Mouse (Mus musculus) liver, embryonic 16.5 days (tissue): ENCODE data around the gene Fabp3. TPM values are rescaled to one million over a fixed set of nuclear protein-coding genes. Genes with fewer than 3 reads are reported as not detected.

ENCODE experiments used
- ATAC-seq: fragments of 200-750 bp; cut with Nextera tagmentation; 2 replicates; pipeline ENCODE4 v1.8.0; 2017; ENCODE audit warnings: low read depth, mild to moderate bottlenecking, moderate number of reproducible peaks, moderate library complexity
- H3K27ac ChIP-seq: fragments of 300-500 bp; sonication (generic); 2 replicates; pipeline ENCODE4 v1.5.1; 2014; ENCODE audit warnings: mild to moderate bottlenecking, low read length
- H3K27me3 ChIP-seq: fragments of 300-500 bp; sonication (generic); 2 replicates; pipeline ENCODE4 v1.6.1; 2014; ENCODE audit warnings: low read depth, low read length, mixed read lengths; ENCODE audit not compliant: control insufficient read depth, insufficient read depth
- H3K36me3 ChIP-seq: fragments of 300-500 bp; sonication (generic); 2 replicates; pipeline ENCODE4 v1.6.1; 2014; ENCODE audit warnings: mild to moderate bottlenecking; ENCODE audit not compliant: control insufficient read depth, insufficient read depth
- H3K4me1 ChIP-seq: fragments of 300-500 bp; sonication (generic); 2 replicates; pipeline ENCODE4 v1.6.1; 2014; ENCODE audit warnings: low read depth, low read length, mixed read lengths; ENCODE audit not compliant: control insufficient read depth
- H3K4me2 ChIP-seq: fragments of 300-500 bp; sonication (generic); 2 replicates; pipeline ENCODE4 v1.6.1; 2014; ENCODE audit warnings: low read depth, low read length, mixed read lengths
- H3K4me3 ChIP-seq: fragments of 300-500 bp; sonication (generic); 2 replicates; pipeline ENCODE4 v1.5.1; 2014; ENCODE audit warnings: low read depth, mild to moderate bottlenecking, low read length
- H3K9ac ChIP-seq: fragments of 300-500 bp; sonication (generic); 2 replicates; pipeline ENCODE4 v1.6.1; 2014; ENCODE audit warnings: low read depth, low read length
- H3K9me3 ChIP-seq: fragments of 300-500 bp; sonication (generic); replicated peaks from 2 replicates; pipeline ENCODE4 v1.6.1; 2016; ENCODE audit warnings: low read length; ENCODE audit not compliant: control insufficient read depth
- WGBS: fragments of 180-500 bp; shearing (Covaris S2); extraction: QIAGEN DNeasy Blood & Tissue Kit; methylation state at CpG from one replicate; pipeline ENCODE4 v1.1.7; 2014; ENCODE audit not compliant: insufficient replicate concordance; 5-methylcytosine and 5-hydroxymethylcytosine counted together
- polyA plus RNA-seq: library from polyadenylated mRNA; unstranded; fragments of >200 nt; fragmentation: Nextera tagmentation; extraction: Ambion mirVana; gene quantifications from 2 replicates; pipeline ENCODE4 v1.2.1, GENCODE M21; 2015

Gene Fabp3
- polyA plus RNA-seq, 1 experiment from 2014 or later: 5.4 TPM

GRCm38 (mm10) chr4:130313552-130313951, 5.2 kb downstream of the Fabp3 start:
- 76% methylated on average over 4 of the region's 4 CpGs for WGBS
- Histone ChIP-seq H3K27me3 (peaks cover 32% of the 10 kb centered on the region), H3K9ac (no peak overlapping the region), H3K4me2 (no peak overlapping the region), H3K9me3 (no peaks in the 10 kb centered on the region), H3K27ac (no peak overlapping the region), H3K4me3 (no peak overlapping the region), H3K36me3 (no peaks in the 10 kb centered on the region), H3K4me1 (no peaks in the 10 kb centered on the region; the same call in 1 of the 2 replicates)
- ATAC-seq: no peak

GRCm38 (mm10) chr4:130315771-130316527, 7.6 kb downstream of the Fabp3 start:
- no peak overlapping the region for H3K9ac ChIP-seq
- no peak overlapping the region for H3K27ac ChIP-seq
- H3K4me2 ChIP-seq: no peak overlapping the region
- no peaks in the 10 kb centered on the region for H3K9me3 ChIP-seq
- no peak overlapping the region for H3K4me3 ChIP-seq
- no peaks in the 10 kb centered on the region for H3K36me3 ChIP-seq
- H3K4me1 ChIP-seq: no peaks in the 10 kb centered on the region; the same call in 1 of the 2 replicates
- 69% methylated on average over 13 of the region's 13 CpGs for WGBS
- ATAC-seq: no peak
- peaks cover 9% of the 10 kb centered on the region; the same call in 1 of the 2 replicates for H3K27me3 ChIP-seq

- Histone ChIP-seq H3K9ac (no peak overlapping the region), H3K36me3 (no peaks in the 10 kb centered on the region), H3K4me3 (no peak overlapping the region), H3K27ac (no peak overlapping the region), H3K27me3 (peaks cover 3% of the 10 kb centered on the region; the same call in 1 of the 2 replicates), H3K9me3 (no peaks in the 10 kb centered on the region), H3K4me1 (no peaks in the 10 kb centered on the region; the same call in 1 of the 2 replicates), H3K4me2 (no peak overlapping the region)
- ATAC-seq: no peak
- WGBS: 69% methylated on average over 10 of the region's 10 CpGs
These were observed 8.3 kb downstream of the Fabp3 start for GRCm38 (mm10) chr4:130316691-130317090.

- WGBS: 68% methylated on average over 3 of the region's 3 CpGs
- Histone ChIP-seq H3K4me2 (no peak overlapping the region), H3K4me1 (no peaks in the 10 kb centered on the region; the same call in 1 of the 2 replicates), H3K27ac (no peak overlapping the region), H3K27me3 (no peaks in the 10 kb centered on the region), H3K9me3 (no peaks in the 10 kb centered on the region), H3K9ac (no peak overlapping the region), H3K36me3 (no peaks in the 10 kb centered on the region), H3K4me3 (no peak overlapping the region)
- ATAC-seq: no peak
These were observed 9.7 kb downstream of the Fabp3 start for GRCm38 (mm10) chr4:130318122-130318521.

GRCm38 (mm10) chr4:130319564-130319963, 11.2 kb downstream of the Fabp3 start:
- 81% methylated on average over 7 of the region's 7 CpGs for WGBS
- ATAC-seq: no peak
- no peaks in the 10 kb centered on the region; the same call in 1 of the 2 replicates for H3K4me1 ChIP-seq
- no peaks in the 10 kb centered on the region for H3K36me3 ChIP-seq
- no peak overlapping the region for H3K9ac ChIP-seq
- no peak overlapping the region for H3K4me3 ChIP-seq
- no peak overlapping the region for H3K4me2 ChIP-seq
- H3K27ac ChIP-seq: no peak overlapping the region
- no peaks in the 10 kb centered on the region for H3K9me3 ChIP-seq
- H3K27me3 ChIP-seq: no peaks in the 10 kb centered on the region

GRCm38 (mm10) chr4:130321640-130322039, 13.2 kb downstream of the Fabp3 start:
- Histone ChIP-seq H3K9me3 (no peaks in the 10 kb centered on the region), H3K27me3 (no peaks in the 10 kb centered on the region), H3K9ac (no peak overlapping the region), H3K4me1 (no peaks in the 10 kb centered on the region; the same call in 1 of the 2 replicates), H3K4me2 (no peak overlapping the region), H3K4me3 (no peak overlapping the region), H3K36me3 (peaks cover 5% of the 10 kb centered on the region; the same call in 1 of the 2 replicates), H3K27ac (no peak overlapping the region)
- ATAC-seq: no peak
- 73% methylated on average over 7 of the region's 7 CpGs for WGBS

GRCm38 (mm10) chr4:130322567-130322966, 14.2 kb downstream of the Fabp3 start:
- Histone ChIP-seq H3K9ac (no peak overlapping the region), H3K4me1 (no peaks in the 10 kb centered on the region; the same call in 1 of the 2 replicates), H3K9me3 (no peaks in the 10 kb centered on the region), H3K27me3 (no peaks in the 10 kb centered on the region), H3K27ac (no peak overlapping the region), H3K4me3 (no peak overlapping the region), H3K4me2 (no peak overlapping the region), H3K36me3 (peaks cover 5% of the 10 kb centered on the region; the same call in 1 of the 2 replicates)
- no peak for ATAC-seq
- WGBS: 56% methylated on average over 7 of the region's 7 CpGs

- Histone ChIP-seq H3K9me3 (no peaks in the 10 kb centered on the region), H3K27ac (no peak overlapping the region), H3K27me3 (no peaks in the 10 kb centered on the region), H3K4me3 (no peak overlapping the region), H3K9ac (no peak overlapping the region), H3K4me1 (no peaks in the 10 kb centered on the region; the same call in 1 of the 2 replicates), H3K4me2 (no peak overlapping the region), H3K36me3 (peaks cover 5% of the 10 kb centered on the region; the same call in 1 of the 2 replicates)
- WGBS: 17% methylated on average over 1 of the region's 1 CpGs
- ATAC-seq: no peak
These were observed 14.8 kb downstream of the Fabp3 start for GRCm38 (mm10) chr4:130323165-130323564.

- H3K36me3 ChIP-seq: peaks cover 5% of the 10 kb centered on the region; the same call in 1 of the 2 replicates
- H3K4me1 ChIP-seq: no peaks in the 10 kb centered on the region; the same call in 1 of the 2 replicates
- H3K9ac ChIP-seq: no peak overlapping the region
- WGBS: 72% methylated on average over 5 of the region's 5 CpGs
- H3K4me2 ChIP-seq: no peak overlapping the region
- H3K27ac ChIP-seq: no peak overlapping the region
- H3K27me3 ChIP-seq: no peaks in the 10 kb centered on the region
- ATAC-seq: no peak
- no peaks in the 10 kb centered on the region for H3K9me3 ChIP-seq
- no peak overlapping the region for H3K4me3 ChIP-seq
These were observed 15.2 kb downstream of the Fabp3 start for GRCm38 (mm10) chr4:130323607-130324006.
